Mouse (Mus musculus): ENCODE results near the gene Nop14.

- TF ChIP-seq CTCF (IDR thresholded peaks at IDR 0.05; ENCODE audit: control insufficient read depth, insufficient read depth, low read length): no peak
- no peak for TF ChIP-seq POLR2A (IDR thresholded peaks at IDR 0.05; ENCODE audit: borderline replicate concordance, control insufficient read depth, low read depth, low read length)
These were observed 35.6 kb upstream of the Nop14 start for GRCm38 (mm10) chr5:34695521-34695920.

All from bone marrow, adult 2 months (tissue).